Mouse (Mus musculus): ENCODE data around the gene Klra2. TPM values are rescaled to one million over a fixed set of nuclear protein-coding genes. Genes with fewer than 3 reads are reported as not detected.
"Not testable (repeated sequence)": the region's sequence is repeated elsewhere in the genome, so short reads cannot be mapped to it uniquely, and the experiment has no call there.

Klra2 gene
- polyA plus RNA-seq (2016; fragmentation: Nextera tagmentation; extraction: Ambion mirVana): not detected in 2 replicates

DNA sequence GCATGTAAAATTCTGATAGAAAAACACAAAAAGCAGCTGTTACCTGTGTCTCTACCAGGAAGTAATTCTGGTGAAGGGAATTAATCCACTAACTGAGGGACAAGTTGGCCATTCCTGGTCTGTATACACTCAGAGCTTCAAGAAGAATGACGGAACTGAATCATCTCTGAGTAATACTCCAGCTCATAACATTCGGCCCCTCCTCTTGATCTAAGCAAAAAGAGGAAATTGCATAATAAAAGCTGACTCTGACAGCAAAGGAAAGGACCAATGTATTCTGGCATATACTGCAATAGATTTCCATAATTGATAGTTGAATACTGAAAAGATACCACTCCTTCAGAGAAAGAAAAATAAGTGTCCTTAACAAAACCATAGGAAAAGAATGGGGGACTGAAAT lies at the start of gene Klra2:
Gene Klra2 (minus strand): TSS at position 157 of the 400 bp plus-strand sequence.
- WGBS: 92% methylated on average over 2 of the region's 2 CpGs

DNA sequence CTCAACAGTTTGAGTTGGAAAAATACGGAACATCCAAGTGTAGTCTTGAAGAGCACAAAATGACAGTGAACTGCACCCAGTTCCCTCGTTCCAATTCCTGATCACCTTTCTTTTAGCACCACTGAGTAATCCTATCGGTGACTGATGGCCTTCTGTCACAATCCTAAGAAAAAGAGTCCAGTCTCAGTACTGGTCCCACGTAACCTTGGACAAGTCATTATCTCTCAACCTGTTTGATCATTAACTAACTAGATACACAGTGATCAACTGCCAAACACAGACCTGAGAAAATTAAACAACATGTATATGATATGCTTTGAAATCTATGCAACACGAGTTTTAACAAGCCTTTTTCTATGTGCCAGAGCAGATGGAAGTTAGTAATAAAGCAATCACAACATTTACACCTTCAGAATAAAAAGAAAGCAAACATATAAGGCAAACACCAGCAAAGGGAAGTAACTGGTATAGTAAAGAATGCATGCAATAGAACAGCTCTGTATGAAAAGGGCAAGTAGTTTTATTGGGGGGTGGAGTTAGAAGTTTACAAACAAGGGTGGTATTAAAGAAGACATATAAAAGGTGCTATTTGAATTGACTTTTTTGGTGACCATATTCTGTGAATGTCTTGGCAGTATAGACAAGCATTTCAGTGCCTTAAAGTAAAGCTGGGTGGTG lies 47.4 kb upstream of the Klra2 start:
- no peak for ATAC-seq (ENCODE audit: low FRiP score)
- H3K4me1 ChIP-seq: peaks cover 7% of the 10 kb centered on the region
- no peaks in the 10 kb centered on the region for H3K36me3 ChIP-seq (replicated peaks)
- no peak overlapping the region for H3K9ac ChIP-seq
- 85% methylated on average over 5 of the region's 5 CpGs for WGBS
- no peak overlapping the region for H3K4me3 ChIP-seq (replicated peaks)
- H3K27me3 ChIP-seq: no peaks in the 10 kb centered on the region
- no peak overlapping the region for H3K4me2 ChIP-seq
- H3K27ac ChIP-seq: no peak overlapping the region
- no peaks in the 10 kb centered on the region for H3K9me3 ChIP-seq

More for the DNA sequence above, at the start of gene Klra2:
- H3K36me3 ChIP-seq (replicated peaks): no peaks in the 10 kb centered on the region
- no peak within 1 kb of the TSS for H3K27ac ChIP-seq
- H3K4me3 ChIP-seq (replicated peaks): no peak within 1 kb of the TSS
- no peaks in the 10 kb centered on the region for H3K27me3 ChIP-seq
- no peaks in the 10 kb centered on the region for H3K4me1 ChIP-seq
- H3K9ac ChIP-seq: no peak within 1 kb of the TSS
- no peak for ATAC-seq (ENCODE audit: low FRiP score)
- H3K4me2 ChIP-seq: no peak within 1 kb of the TSS
- H3K9me3 ChIP-seq: no peaks in the 10 kb centered on the region

DNA sequence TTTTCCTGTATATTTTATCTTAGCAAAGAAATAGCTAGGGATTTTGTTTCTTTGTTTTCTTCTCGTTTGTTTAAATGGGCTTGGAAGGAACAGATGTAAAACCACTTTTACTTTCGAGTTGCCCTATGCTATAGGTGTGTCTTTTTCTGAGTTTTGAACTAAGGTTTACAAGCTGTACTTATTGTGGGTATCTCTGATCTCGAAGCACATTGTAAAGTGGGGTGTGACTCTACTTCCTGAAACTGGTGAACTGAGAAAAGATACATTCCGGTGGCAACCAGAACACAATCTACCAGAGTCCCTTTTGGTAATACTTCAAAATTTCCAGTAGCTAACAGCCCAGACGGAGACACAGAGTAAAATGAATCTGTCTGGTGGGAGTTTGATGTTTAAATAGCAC lies 46.8 kb upstream of the Klra2 start:
- ATAC-seq (ENCODE audit: low FRiP score): no peak
- Histone ChIP-seq H3K9ac (no peak overlapping the region), H3K4me1 (peaks cover 7% of the 10 kb centered on the region), H3K27ac (no peak overlapping the region), H3K4me2 (no peak overlapping the region), H3K36me3 (replicated peaks) (no peaks in the 10 kb centered on the region), H3K4me3 (replicated peaks) (no peak overlapping the region), H3K27me3 (no peaks in the 10 kb centered on the region), H3K9me3 (no peaks in the 10 kb centered on the region)
- WGBS: 87% methylated on average over 5 of the region's 5 CpGs

DNA sequence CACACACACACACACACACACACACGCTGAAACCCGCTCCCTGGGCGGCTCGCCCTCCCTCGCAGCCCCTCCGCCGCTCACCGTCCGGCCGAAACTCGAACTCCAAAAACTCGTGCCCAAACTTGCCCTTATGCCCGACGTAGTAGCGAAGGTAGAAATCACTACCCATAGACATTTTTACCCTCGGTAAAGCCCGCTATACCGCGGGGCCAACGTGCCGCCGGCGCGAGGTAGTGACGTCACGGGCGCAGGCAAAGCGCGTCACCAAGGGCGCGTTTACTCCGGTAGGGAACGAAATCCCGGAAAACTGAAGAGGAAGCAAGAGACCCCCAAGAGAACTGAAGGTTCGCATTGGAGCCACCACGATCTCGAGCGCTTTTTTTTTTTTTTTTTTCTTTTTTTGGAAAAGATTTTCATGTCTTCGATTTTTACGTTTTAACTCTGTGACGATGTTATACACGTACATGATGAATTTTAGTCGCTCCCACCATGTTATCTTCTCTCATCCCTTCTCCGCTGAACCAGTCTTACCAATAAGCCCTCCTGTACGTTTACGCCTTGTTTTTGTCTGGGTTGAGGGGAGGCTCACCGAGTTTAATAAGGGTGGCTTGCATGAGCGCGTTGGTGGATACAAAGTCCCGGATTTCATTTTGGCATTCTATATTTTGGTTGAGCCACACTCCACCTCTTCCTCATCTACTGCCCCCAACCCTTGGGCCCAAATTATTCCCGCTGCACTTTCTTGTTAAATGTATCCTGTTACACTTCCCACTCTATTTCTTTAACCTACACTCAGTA lies 46.0 kb upstream of the Klra2 start, which contains the start of gene Magohb:
Gene Magohb (minus strand): TSS at position 254 of the 798 bp plus-strand sequence.
- 2% methylated on average over 49 of the region's 51 CpGs for WGBS
- Histone ChIP-seq H3K27ac (no peak within 1 kb of the TSS), H3K27me3 (no peaks in the 10 kb centered on the region), H3K9ac (peak within 1 kb of the TSS; percentile 66), H3K36me3 (replicated peaks) (peaks cover 1% of the 10 kb centered on the region; the same call in 1 of the 2 replicates), H3K4me1 (peaks cover 7% of the 10 kb centered on the region), H3K9me3 (no peaks in the 10 kb centered on the region), H3K4me3 (replicated peaks) (peak within 1 kb of the TSS; percentile 67), H3K4me2 (peak within 1 kb of the TSS; percentile 58)
- ATAC-seq (ENCODE audit: low FRiP score): peak; percentile 93

DNA sequence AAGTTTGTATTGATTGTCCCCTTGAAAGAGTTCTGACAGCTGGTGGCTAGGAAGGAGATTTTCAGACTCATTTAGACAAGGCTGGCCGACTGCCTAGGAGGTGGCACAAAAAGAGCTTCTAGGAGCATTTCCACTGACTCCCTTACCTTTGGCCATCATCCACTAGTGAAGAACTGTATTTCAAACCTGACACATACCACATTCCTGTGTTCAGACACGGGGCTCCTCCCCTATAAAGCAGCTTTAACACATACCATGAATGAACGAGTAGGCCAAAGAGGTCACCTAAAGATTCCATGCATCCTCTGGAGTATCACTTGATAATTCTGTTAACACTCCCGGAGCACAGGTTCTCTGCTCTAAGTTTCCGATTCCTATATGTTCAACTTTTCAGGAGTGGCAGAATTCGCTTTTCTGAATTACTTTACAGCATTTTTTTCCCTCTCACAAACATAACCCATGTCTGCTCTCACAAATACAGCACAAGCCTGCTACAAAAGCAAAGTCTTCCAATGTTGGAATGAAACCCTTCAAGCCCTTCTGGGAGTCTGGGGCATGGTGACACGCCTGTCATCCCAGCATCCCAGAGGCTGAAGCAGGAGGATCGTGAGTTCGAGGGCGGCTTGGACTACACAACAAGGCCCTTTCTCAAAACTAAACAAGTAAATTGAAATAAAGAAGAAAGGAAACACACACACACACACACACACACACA lies 45.3 kb upstream of the Klra2 start:
- H3K27me3 ChIP-seq: no peaks in the 10 kb centered on the region
- peaks cover 7% of the 10 kb centered on the region for H3K4me1 ChIP-seq
- H3K9me3 ChIP-seq: no peaks in the 10 kb centered on the region
- H3K27ac ChIP-seq: no peak overlapping the region
- 23% methylated on average over 10 of the region's 10 CpGs for WGBS
- peak overlapping the region; percentile 67 for H3K4me3 ChIP-seq (replicated peaks)
- peak; percentile 49 for ATAC-seq (ENCODE audit: low FRiP score)
- peak overlapping the region; percentile 66 for H3K9ac ChIP-seq
- H3K4me2 ChIP-seq: peak overlapping the region; percentile 58
- peaks cover 5% of the 10 kb centered on the region; the same call in 1 of the 2 replicates for H3K36me3 ChIP-seq (replicated peaks)

DNA sequence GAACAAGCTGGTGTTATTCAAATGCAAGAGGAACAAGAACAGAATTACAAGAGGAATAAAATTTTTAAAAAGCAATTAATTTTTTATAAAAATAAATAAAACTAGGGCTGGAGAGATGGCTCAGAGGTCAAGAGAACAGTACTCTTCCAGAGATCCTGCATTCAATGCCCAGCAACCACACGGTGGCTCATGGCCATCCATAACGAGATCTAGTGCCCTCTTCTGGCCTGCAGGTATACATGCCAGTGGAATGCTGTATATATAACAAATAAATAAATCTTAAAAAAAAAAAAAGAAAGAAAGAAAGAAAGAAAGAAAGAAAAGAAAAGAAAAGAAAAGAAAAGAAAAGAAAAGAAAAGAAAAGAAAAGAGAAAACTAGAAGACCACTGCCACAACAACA lies 43.3 kb upstream of the Klra2 start:
- Histone ChIP-seq H3K36me3 (replicated peaks) (peaks cover 5% of the 10 kb centered on the region), H3K4me3 (replicated peaks) (no peak overlapping the region), H3K27ac (no peak overlapping the region), H3K4me2 (no peak overlapping the region), H3K27me3 (no peaks in the 10 kb centered on the region), H3K9me3 (no peaks in the 10 kb centered on the region), H3K9ac (no peak overlapping the region), H3K4me1 (peaks cover 7% of the 10 kb centered on the region)
- 17% methylated on average over 2 of the region's 2 CpGs for WGBS
- no peak for ATAC-seq (ENCODE audit: low FRiP score)

DNA sequence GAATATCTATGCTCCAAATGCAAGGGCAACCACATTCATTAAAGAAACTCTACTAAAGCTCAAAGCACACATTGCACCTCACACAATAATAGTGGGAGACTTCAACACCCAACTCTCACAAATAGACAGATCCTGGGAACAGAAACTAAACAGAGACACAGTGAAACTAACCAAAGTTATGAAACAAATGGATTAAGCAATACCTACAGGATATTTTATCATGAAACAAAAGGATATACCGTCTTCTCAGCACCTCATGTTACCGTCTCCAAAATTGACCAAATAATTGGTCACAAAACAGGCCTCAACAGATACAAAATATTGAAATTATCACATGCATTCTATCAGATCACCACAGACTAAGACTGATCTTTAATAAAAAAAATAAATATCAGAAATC lies 31.0 kb upstream of the Klra2 start:
- not testable (repeated sequence) for H3K4me1 ChIP-seq; H3K9me3 ChIP-seq; H3K27me3 ChIP-seq; H3K4me2 ChIP-seq; H3K4me3 ChIP-seq (replicated peaks); H3K27ac ChIP-seq; ATAC-seq (ENCODE audit: low FRiP score); H3K9ac ChIP-seq; H3K36me3 ChIP-seq (replicated peaks)
- 94% methylated on average over 2 of the region's 2 CpGs for WGBS

DNA sequence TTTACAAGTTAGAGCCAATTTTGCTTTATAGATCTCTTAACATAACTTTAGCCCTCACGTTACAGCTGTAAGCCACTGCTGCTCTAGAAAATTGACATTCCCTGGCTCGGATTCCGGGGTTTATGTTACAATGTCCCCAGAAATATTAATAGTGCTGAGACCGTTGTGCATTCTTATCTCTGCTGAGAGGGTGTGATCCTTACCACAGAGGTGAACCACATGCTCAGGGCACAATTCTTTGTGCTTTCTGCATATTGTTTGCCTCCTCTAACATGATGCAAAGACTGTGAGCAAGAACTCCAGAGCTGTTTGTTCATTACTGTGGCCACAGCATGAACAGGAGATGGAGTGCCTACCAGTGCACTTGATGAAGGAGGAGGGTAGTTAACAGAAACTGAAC lies 29.5 kb upstream of the Klra2 start:
- Histone ChIP-seq H3K27ac (no peak overlapping the region), H3K4me1 (no peaks in the 10 kb centered on the region), H3K4me3 (replicated peaks) (no peak overlapping the region), H3K36me3 (replicated peaks) (peaks cover 3% of the 10 kb centered on the region), H3K9me3 (no peaks in the 10 kb centered on the region), H3K27me3 (no peaks in the 10 kb centered on the region), H3K9ac (no peak overlapping the region), H3K4me2 (no peak overlapping the region)
- 88% methylated on average over 4 of the region's 4 CpGs for WGBS
- no peak for ATAC-seq (ENCODE audit: low FRiP score)

DNA sequence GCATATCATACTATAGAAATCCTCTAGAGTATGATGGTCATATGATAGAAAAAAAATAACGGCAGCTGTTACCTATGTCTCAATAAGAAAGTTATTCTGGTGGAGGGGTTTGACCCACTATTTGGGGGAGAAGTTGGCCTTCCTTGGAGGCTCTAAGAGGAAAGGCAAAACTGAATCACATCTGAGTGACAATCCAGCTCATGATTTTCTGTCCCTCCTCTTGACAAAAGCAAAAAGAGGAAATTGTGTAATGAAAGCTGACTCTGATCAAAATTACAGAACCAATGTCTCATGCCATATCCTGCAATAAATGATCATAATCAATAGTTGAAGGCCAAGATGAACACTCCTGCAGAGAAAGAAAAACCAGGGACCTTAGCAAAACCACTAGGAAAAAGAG lies 25.1 kb upstream of the Klra2 start:
- whole genome bisulfite sequencing: 93% methylated on average over 1 of the region's 1 CpGs
- no peak for ATAC-seq (ENCODE audit: low FRiP score)
- H3K4me2 ChIP-seq: no peak overlapping the region

DNA sequence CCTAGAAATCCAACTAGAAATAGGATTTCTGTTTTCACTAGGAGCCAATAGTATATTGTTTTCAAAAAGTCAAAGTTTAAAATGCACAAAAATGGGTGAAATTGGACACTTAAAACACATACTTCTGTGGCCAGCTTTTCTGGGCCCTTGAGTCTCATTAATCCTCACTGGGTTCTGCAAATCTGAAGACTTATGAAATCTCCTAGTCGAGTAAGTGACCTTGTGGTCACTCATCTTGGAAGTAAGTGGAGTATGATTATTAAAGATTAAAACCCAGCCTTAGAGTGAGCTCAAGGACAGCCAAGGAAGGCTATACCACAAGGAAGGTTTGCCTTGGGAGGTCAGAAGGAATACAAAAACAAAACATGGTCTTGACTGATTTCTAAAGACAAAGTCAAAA lies 23.1 kb upstream of the Klra2 start:
- Histone ChIP-seq H3K36me3 (replicated peaks) (no peaks in the 10 kb centered on the region), H3K27me3 (no peaks in the 10 kb centered on the region), H3K4me2 (no peak overlapping the region), H3K4me1 (no peaks in the 10 kb centered on the region), H3K9ac (no peak overlapping the region), H3K9me3 (no peaks in the 10 kb centered on the region), H3K27ac (no peak overlapping the region), H3K4me3 (replicated peaks) (no peak overlapping the region)
- WGBS: 55% methylated on average over 1 of the region's 1 CpGs
- ATAC-seq (ENCODE audit: low FRiP score): no peak

More for the DNA sequence above, 25.1 kb upstream of the Klra2 start:
- Histone ChIP-seq H3K27me3 (no peaks in the 10 kb centered on the region), H3K9ac (no peak overlapping the region), H3K36me3 (replicated peaks) (peaks cover 1% of the 10 kb centered on the region), H3K27ac (no peak overlapping the region), H3K9me3 (no peaks in the 10 kb centered on the region), H3K4me3 (replicated peaks) (no peak overlapping the region), H3K4me1 (no peaks in the 10 kb centered on the region)

DNA sequence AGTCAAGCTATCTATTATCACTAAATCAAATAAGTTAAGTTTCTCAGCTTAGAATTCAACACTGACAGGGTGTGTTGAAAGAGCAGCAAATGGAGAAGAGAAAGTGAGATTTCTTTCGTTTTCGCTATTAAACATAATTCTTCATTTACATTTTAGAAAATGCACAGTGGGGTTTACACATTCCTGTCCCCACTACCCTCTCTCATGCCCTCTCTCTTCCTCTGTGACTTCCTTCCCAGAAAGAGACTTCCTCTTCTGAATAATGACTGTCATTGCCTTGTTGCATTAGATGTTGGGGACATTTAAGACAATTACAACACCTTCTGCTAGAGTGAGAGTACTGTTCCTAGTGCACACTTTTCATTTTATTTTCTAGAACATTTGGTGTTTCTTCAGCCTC lies 22.4 kb upstream of the Klra2 start:
- Histone ChIP-seq H3K36me3 (replicated peaks) (no peaks in the 10 kb centered on the region), H3K4me3 (replicated peaks) (no peak overlapping the region), H3K9ac (no peak overlapping the region), H3K9me3 (no peaks in the 10 kb centered on the region), H3K4me1 (no peaks in the 10 kb centered on the region), H3K27me3 (no peaks in the 10 kb centered on the region), H3K4me2 (no peak overlapping the region), H3K27ac (no peak overlapping the region)
- ATAC-seq (ENCODE audit: low FRiP score): no peak
- WGBS: 91% methylated on average over 2 of the region's 2 CpGs

DNA sequence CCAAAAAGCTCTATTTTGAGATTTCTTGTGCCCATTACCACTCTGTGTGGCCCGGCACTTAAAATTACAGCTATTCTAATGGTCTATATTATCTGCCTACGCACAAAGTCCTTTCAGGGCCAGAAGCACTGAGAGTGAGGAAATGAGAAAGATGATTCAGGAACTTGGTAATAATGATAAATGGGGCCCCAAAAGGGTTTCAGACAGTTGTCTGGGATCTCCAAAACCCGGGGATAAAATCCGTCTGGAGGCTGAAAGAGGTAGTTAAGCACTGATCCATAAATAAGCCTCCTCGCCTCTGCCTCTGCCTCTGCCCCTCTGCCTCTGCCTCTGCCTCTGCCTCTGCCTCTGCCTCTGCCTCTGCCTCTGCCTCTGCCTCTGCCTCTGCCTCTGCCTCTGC lies 17.0 kb upstream of the Klra2 start:
- no peak overlapping the region for H3K9ac ChIP-seq
- H3K4me2 ChIP-seq: no peak overlapping the region
- ATAC-seq (ENCODE audit: low FRiP score): no peak
- H3K36me3 ChIP-seq (replicated peaks): no peaks in the 10 kb centered on the region
- no peak overlapping the region for H3K4me3 ChIP-seq (replicated peaks)
- WGBS: 88% methylated on average over 5 of the region's 5 CpGs
- H3K27me3 ChIP-seq: no peaks in the 10 kb centered on the region
- no peak overlapping the region for H3K27ac ChIP-seq
- H3K4me1 ChIP-seq: no peaks in the 10 kb centered on the region
- H3K9me3 ChIP-seq: peaks cover 9% of the 10 kb centered on the region; the same call in 1 of the 2 replicates
